Mouse (Mus musculus) embryonic facial prominence, embryonic 12.5 days (tissue): ENCODE results near the gene Hist1h3d. TPM values are rescaled to one million over a fixed set of nuclear protein-coding genes. Genes with fewer than 3 reads are reported as not detected.
"Not testable (repeated sequence)": the region's sequence is repeated elsewhere in the genome, so short reads cannot be mapped to it uniquely, and the experiment has no call there.

Experiments used
- ATAC-seq: fragments of 200-750 bp; cut with Nextera tagmentation; 2 replicates; pipeline ENCODE4 v1.8.0; 2017; ENCODE audit not compliant: insufficient number of reproducible peaks, insufficient read depth, low FRiP score, low TSS enrichment
- H3K27ac ChIP-seq: fragments of 300-500 bp; sonication (generic); 2 replicates; pipeline ENCODE4 v1.5.1; 2016; ENCODE audit warnings: mild to moderate bottlenecking
- H3K27me3 ChIP-seq: fragments of 300-500 bp; sonication (generic); 2 replicates; pipeline ENCODE4 v1.6.1; 2016; ENCODE audit warnings: mild to moderate bottlenecking, moderate library complexity
- H3K36me3 ChIP-seq: fragments of 300-500 bp; sonication (generic); 2 replicates; pipeline ENCODE4 v1.6.1; 2016; ENCODE audit warnings: mild to moderate bottlenecking
- H3K4me1 ChIP-seq: fragments of 300-500 bp; sonication (generic); 2 replicates; pipeline ENCODE4 v1.6.1; 2016
- H3K4me2 ChIP-seq: fragments of 300-500 bp; sonication (generic); replicated peaks from 2 replicates; pipeline ENCODE4 v1.6.1; 2016; ENCODE audit warnings: mild to moderate bottlenecking, moderate library complexity
- H3K4me3 ChIP-seq: fragments of 300-500 bp; sonication (generic); 2 replicates; pipeline ENCODE4 v1.5.1; 2016; ENCODE audit warnings: mild to moderate bottlenecking
- H3K9ac ChIP-seq: fragments of 300-500 bp; sonication (generic); 2 replicates; pipeline ENCODE4 v1.6.1; 2016; ENCODE audit warnings: mild to moderate bottlenecking, moderate library complexity
- H3K9me3 ChIP-seq: fragments of 300-500 bp; sonication (generic); 2 replicates; pipeline ENCODE4 v1.6.1; 2016; ENCODE audit warnings: mild to moderate bottlenecking, moderate library complexity
- WGBS: fragments of 180-500 bp; shearing (Covaris S2); methylation state at CpG from one replicate; pipeline ENCODE4 v1.1.7; 2016; 5-methylcytosine and 5-hydroxymethylcytosine counted together
- microRNA-seq: library from miRNA; unstranded; fragments of <30 nt; microRNA quantifications from one replicate; pipeline ENCODE4, GENCODE M21; 2017
- polyA plus RNA-seq: library from polyadenylated mRNA; unstranded; fragments of >200 nt; fragmentation: Nextera tagmentation; extraction: Ambion mirVana; gene quantifications from 2 replicates; pipeline ENCODE4 v1.2.1, GENCODE M21; 2016

Hist1h3d gene
- polyA plus RNA-seq, 1 experiment from 2014 or later, result 5.5 TPM

- 0 out of 2 replicates have a peak, but pooled peaks cover 2% of the 10 kb centered on the region for H3K4me1 ChIP-seq
- H3K9me3 ChIP-seq, result no peaks in the 10 kb centered on the region
- H3K4me3 ChIP-seq, result peak overlapping the region; percentile 69
- no peaks in the 10 kb centered on the region for H3K36me3 ChIP-seq
- peak overlapping the region; percentile 98 for H3K27ac ChIP-seq
- H3K9ac ChIP-seq, result peak overlapping the region; percentile 94
- H3K4me2 ChIP-seq, result peak overlapping the region; percentile 82
- under 1% methylated on average over 18 of the region's 18 CpGs for WGBS
- ATAC-seq, result peak; percentile 86
- H3K27me3 ChIP-seq, result no peaks in the 10 kb centered on the region
Observed at GRCm38 (mm10) chr13:23621532-23622174, 46.1 kb downstream of the Hist1h3d start.

- Histone ChIP-seq H3K4me2 (peak within 1 kb of the TSS; percentile 82), H3K4me3 (peak within 1 kb of the TSS; percentile 69), H3K27ac (peak within 1 kb of the TSS; percentile 98), H3K9ac (peak within 1 kb of the TSS; percentile 94)
- not testable (repeated sequence) for H3K36me3 ChIP-seq, H3K9me3 ChIP-seq, H3K27me3 ChIP-seq, H3K4me1 ChIP-seq
- under 1% methylated on average over 53 of the region's 53 CpGs for WGBS
- peak; percentile 93 for ATAC-seq
Observed at GRCm38 (mm10) chr13:23622175-23622671, 46.7 kb downstream of the Hist1h3d start, which contains the start of gene Hist1h1e. TSS of gene Hist1h1e (minus strand) at chr13:23622558.

- H3K9me3 ChIP-seq, result no peaks in the 10 kb centered on the region
- no peak for ATAC-seq
- H3K4me1 ChIP-seq, result 0 out of 2 replicates have a peak, but pooled peaks cover 2% of the 10 kb centered on the region
- peak overlapping the region; percentile 82 for H3K4me2 ChIP-seq
- peak overlapping the region; percentile 98 for H3K27ac ChIP-seq
- peak overlapping the region; percentile 69 for H3K4me3 ChIP-seq
- WGBS, result 29% methylated on average over 7 of the region's 7 CpGs
- no peaks in the 10 kb centered on the region for H3K36me3 ChIP-seq
- H3K27me3 ChIP-seq, result no peaks in the 10 kb centered on the region
- H3K9ac ChIP-seq, result peak overlapping the region; percentile 94
Observed at GRCm38 (mm10) chr13:23622861-23623450, 47.4 kb downstream of the Hist1h3d start.

Small RNA genes within 50 kb of the gene (microRNA-seq; reads per million reads assigned to microRNA genes)
- gene Gm44297 (not detected), gene Gm44359 (not detected), gene Gm44394 (not detected)

Other genes with a start within 250 kb of the Hist1h3d start
- 65.4 and 67.5 TPM in 2 replicates for gene Zfp322a, start 206.6 kb upstream of the Hist1h3d start, polyA plus RNA-seq
- 12.9 and 13.9 TPM in 2 replicates for gene Abt1, start 151.9 kb upstream of the Hist1h3d start, polyA plus RNA-seq
- 0.10 and 0.20 TPM in 2 replicates for gene Btn1a1, start 109.9 kb upstream of the Hist1h3d start, polyA plus RNA-seq
- 1.6 TPM in 2 replicates for gene Btn2a2, start 86.9 kb upstream of the Hist1h3d start, polyA plus RNA-seq
- 6.2 and 6.8 TPM in 2 replicates for gene Hist1h4h, start 44.7 kb upstream of the Hist1h3d start, polyA plus RNA-seq
- gene Hist1h2af, start 41.9 kb upstream of the Hist1h3d start, polyA plus RNA-seq, result 10.7 and 15.5 TPM in 2 replicates
- 7.8 and 11.8 TPM in 2 replicates for gene Hist1h3g, start 40.3 kb upstream of the Hist1h3d start, polyA plus RNA-seq
- 1.3 and 1.5 TPM in 2 replicates for gene Hist1h2bh, start 32.4 kb upstream of the Hist1h3d start, polyA plus RNA-seq
- gene Hist1h3f, start 31.7 kb upstream of the Hist1h3d start, polyA plus RNA-seq, result 1.3 and 2.3 TPM in 2 replicates
- 2.1 and 2.4 TPM in 2 replicates for gene Hist1h4f, start 24.1 kb upstream of the Hist1h3d start, polyA plus RNA-seq
- gene Hist1h1d, start 22.5 kb upstream of the Hist1h3d start, polyA plus RNA-seq, result 0.64 and 0.75 TPM in 2 replicates
- 9.5 and 9.6 TPM in 2 replicates for gene Hist1h3e, start 13.4 kb upstream of the Hist1h3d start, polyA plus RNA-seq
- gene Hist1h2ae, start 4.5 kb upstream of the Hist1h3d start, polyA plus RNA-seq, result 139 and 153 TPM in 2 replicates
- 11.4 and 15.7 TPM in 2 replicates for gene Hist1h2bg, start 4.4 kb upstream of the Hist1h3d start, polyA plus RNA-seq
- 10.7 and 11.9 TPM in 2 replicates for gene Hist1h2bf, start 1.6 kb upstream of the Hist1h3d start, polyA plus RNA-seq
- gene Hist1h2ad, start 1.4 kb upstream of the Hist1h3d start, polyA plus RNA-seq, result 2.0 and 3.6 TPM in 2 replicates
- gene Hist1h4d, start 5.8 kb downstream of the Hist1h3d start, polyA plus RNA-seq, result 123 and 126 TPM in 2 replicates
- gene Hist1h2be, start 45.4 kb downstream of the Hist1h3d start, polyA plus RNA-seq, result 3.3 and 3.6 TPM in 2 replicates
- 22.6 and 24.2 TPM in 2 replicates for gene Hist1h1e, start 46.8 kb downstream of the Hist1h3d start, polyA plus RNA-seq
- 1.3 TPM in 2 replicates for gene Hist1h2ac, start 108.2 kb downstream of the Hist1h3d start, polyA plus RNA-seq
- gene Hist1h2bc, start 108.4 kb downstream of the Hist1h3d start, polyA plus RNA-seq, result 35.4 and 35.6 TPM in 2 replicates
- gene Hist1h1t, start 120.1 kb downstream of the Hist1h3d start, polyA plus RNA-seq, result 0.24 and 0.25 TPM in 2 replicates
- 10.5 and 13.6 TPM in 2 replicates for gene Hist1h4c, start 122.7 kb downstream of the Hist1h3d start, polyA plus RNA-seq
- gene Hfe, start 135.1 kb downstream of the Hist1h3d start, polyA plus RNA-seq, result 3.2 and 3.5 TPM in 2 replicates
- gene Hist1h1c, start 163.0 kb downstream of the Hist1h3d start, polyA plus RNA-seq, result 20.5 and 22.8 TPM in 2 replicates
- gene Hist1h3c, start 169.8 kb downstream of the Hist1h3d start, polyA plus RNA-seq, result 19.2 and 19.3 TPM in 2 replicates
- 3.6 and 5.0 TPM in 2 replicates for gene Hist1h2bb, start 171.0 kb downstream of the Hist1h3d start, polyA plus RNA-seq
- gene Hist1h2ab, start 175.4 kb downstream of the Hist1h3d start, polyA plus RNA-seq, result 58.7 and 62.9 TPM in 2 replicates
- 14.0 and 23.7 TPM in 2 replicates for gene Hist1h3b, start 176.5 kb downstream of the Hist1h3d start, polyA plus RNA-seq
- gene Hist1h4b, start 181.2 kb downstream of the Hist1h3d start, polyA plus RNA-seq, result 9.4 and 11.5 TPM in 2 replicates
- 1.1 and 1.2 TPM in 2 replicates for gene Hist1h4a, start 185.5 kb downstream of the Hist1h3d start, polyA plus RNA-seq
- 7.8 and 9.6 TPM in 2 replicates for gene Hist1h3a, start 186.6 kb downstream of the Hist1h3d start, polyA plus RNA-seq
- 4.0 and 5.8 TPM in 2 replicates for gene Hist1h1a, start 187.9 kb downstream of the Hist1h3d start, polyA plus RNA-seq
- gene Trim38, start 194.2 kb downstream of the Hist1h3d start, polyA plus RNA-seq, result 0.10 TPM in 1 of 2 replicates, not detected in the other
- not detected in 2 replicates for gene Slc17a2, start 231.2 kb downstream of the Hist1h3d start, polyA plus RNA-seq